Mouse (Mus musculus) thymus, adult 2 months (tissue): ENCODE measurements at regions not wholly inside any gene's neighbourhood (a gene's known extent, or its start where the extent isn't known, plus 50 kb on each side); places are given as distances from the start of the nearest gene placed in this dataset.

Experiments used
- CTCF ChIP-seq: fragments of 200-500 bp; IDR thresholded peaks from 2 replicates; pipeline ENCODE4 v1.5.1; 2012; ENCODE audit warnings: mild to moderate bottlenecking, control low read depth, low read length, moderate library complexity, borderline replicate concordance; ENCODE audit not compliant: control insufficient read depth, poor library complexity, insufficient read depth; ENCODE audit errors: extremely low read depth
- POLR2A ChIP-seq: fragments of 200-500 bp; IDR thresholded peaks from 2 replicates; pipeline ENCODE4 v1.6.1; 2012; ENCODE audit warnings: mild to moderate bottlenecking, low read length, control low read depth, moderate library complexity; ENCODE audit not compliant: control insufficient read depth, poor library complexity, insufficient read depth; ENCODE audit errors: extremely low read depth

DNA sequence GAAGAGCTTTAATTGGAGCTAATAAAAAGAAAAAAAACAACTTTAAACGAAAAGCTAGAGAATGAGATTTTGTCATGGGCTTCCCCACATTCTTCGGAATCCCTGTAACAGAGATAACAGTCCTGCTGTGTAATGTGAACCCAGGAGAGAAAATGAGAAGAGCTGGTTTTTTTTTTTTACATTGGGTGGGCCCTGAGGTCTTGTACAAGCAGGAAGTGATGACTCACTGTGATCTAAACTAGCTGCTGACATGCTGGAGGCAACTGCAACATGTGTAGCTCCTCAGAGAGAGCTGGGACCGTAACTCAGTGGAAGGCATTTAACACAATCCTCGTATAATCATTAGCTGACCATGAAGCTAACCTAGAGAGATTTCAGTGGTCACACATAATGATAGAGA, 393.8 kb upstream of the Trib2 start:
- TF ChIP-seq CTCF: no peak
- TF ChIP-seq POLR2A: no peak
